Mouse (Mus musculus) liver, embryonic 12.5 days (tissue): Measurements from ENCODE around the gene L3mbtl1. TPM values are rescaled to one million over a fixed set of nuclear protein-coding genes. Genes with fewer than 3 reads are reported as not detected.

Source experiments
- ATAC-seq: fragments of 200-750 bp; cut with Nextera tagmentation; 2 replicates; pipeline ENCODE4 v1.8.0; 2017; ENCODE audit warnings: moderate number of reproducible peaks, mild to moderate bottlenecking, moderate library complexity
- H3K27ac ChIP-seq: fragments of 300-500 bp; sonication (generic); 2 replicates; pipeline ENCODE4 v1.5.1; 2016; ENCODE audit warnings: mild to moderate bottlenecking
- H3K27me3 ChIP-seq: fragments of 300-500 bp; sonication (generic); replicated peaks from 2 replicates; pipeline ENCODE4 v1.6.1; 2016; ENCODE audit warnings: mild to moderate bottlenecking, moderate library complexity
- H3K36me3 ChIP-seq: fragments of 300-500 bp; sonication (generic); 2 replicates; pipeline ENCODE4 v1.6.1; 2016; ENCODE audit warnings: mild to moderate bottlenecking, moderate library complexity
- H3K4me1 ChIP-seq: fragments of 300-500 bp; sonication (generic); 2 replicates; pipeline ENCODE4 v1.6.1; 2016
- H3K4me2 ChIP-seq: fragments of 300-500 bp; sonication (generic); 2 replicates; pipeline ENCODE4 v1.6.1; 2016; ENCODE audit warnings: mild to moderate bottlenecking, moderate library complexity
- H3K4me3 ChIP-seq: fragments of 300-500 bp; sonication (generic); 2 replicates; pipeline ENCODE4 v1.5.1; 2016; ENCODE audit warnings: mild to moderate bottlenecking, moderate library complexity
- H3K9ac ChIP-seq: fragments of 300-500 bp; sonication (generic); 2 replicates; pipeline ENCODE4 v1.6.1; 2016; ENCODE audit warnings: mild to moderate bottlenecking, moderate library complexity
- H3K9me3 ChIP-seq: fragments of 300-500 bp; sonication (generic); replicated peaks from 2 replicates; pipeline ENCODE4 v1.6.1; 2016; ENCODE audit warnings: mild to moderate bottlenecking, moderate library complexity
- whole genome bisulfite sequencing: fragments of 180-500 bp; shearing (Covaris S2); methylation state at CpG from one replicate; pipeline ENCODE4 v1.1.7; 2016; ENCODE audit not compliant: insufficient replicate concordance; 5-methylcytosine and 5-hydroxymethylcytosine counted together
- polyA plus RNA-seq: library from polyadenylated mRNA; unstranded; fragments of >200 nt; fragmentation: Nextera tagmentation; extraction: Ambion mirVana; gene quantifications from 2 replicates; pipeline ENCODE4 v1.2.1, GENCODE M21; 2016

L3mbtl1 gene
- polyA plus RNA-seq, 1 experiment from 2014 or later: 0.06 TPM

- H3K36me3 ChIP-seq: peaks cover 7% of the 10 kb centered on the region
- no peaks in the 10 kb centered on the region for H3K27me3 ChIP-seq
- H3K4me2 ChIP-seq: no peak overlapping the region
- 0 out of 2 replicates have a peak overlapping the region, but pooled peaks have one; percentile 27 for H3K9ac ChIP-seq
- WGBS: 34% methylated on average over 3 of the region's 3 CpGs
- H3K9me3 ChIP-seq: no peaks in the 10 kb centered on the region
- no peak for ATAC-seq
- peak overlapping the region; percentile 23; the same call in 1 of the 2 replicates for H3K27ac ChIP-seq
- H3K4me3 ChIP-seq: no peak overlapping the region
- peaks cover 34% of the 10 kb centered on the region for H3K4me1 ChIP-seq
These were observed 15.2 kb upstream of the L3mbtl1 start for GRCm38 (mm10) chr2:162927918-162928585.

- H3K4me1 ChIP-seq: peaks cover 41% of the 10 kb centered on the region
- peaks cover 23% of the 10 kb centered on the region for H3K36me3 ChIP-seq
- H3K27ac ChIP-seq: no peak overlapping the region
- 60% methylated on average over 3 of the region's 3 CpGs for WGBS
- H3K9ac ChIP-seq: no peak overlapping the region
- no peaks in the 10 kb centered on the region for H3K27me3 ChIP-seq
- no peaks in the 10 kb centered on the region for H3K9me3 ChIP-seq
- no peak for ATAC-seq
- H3K4me2 ChIP-seq: peak overlapping the region; percentile 88
- H3K4me3 ChIP-seq: no peak overlapping the region
These were observed 13.6 kb upstream of the L3mbtl1 start for GRCm38 (mm10) chr2:162929704-162930103.

GRCm38 (mm10) chr2:162930516-162931122, 12.7 kb upstream of the L3mbtl1 start:
- Histone ChIP-seq H3K27me3 (no peaks in the 10 kb centered on the region), H3K36me3 (peaks cover 32% of the 10 kb centered on the region), H3K4me2 (peak overlapping the region; percentile 88), H3K4me3 (peak overlapping the region; percentile 88), H3K4me1 (peaks cover 41% of the 10 kb centered on the region), H3K9me3 (no peaks in the 10 kb centered on the region), H3K27ac (peak overlapping the region; percentile 90), H3K9ac (peak overlapping the region; percentile 97)
- peak; percentile 11 for ATAC-seq
- WGBS: 1% methylated on average over 18 of the region's 18 CpGs

GRCm38 (mm10) chr2:162931123-162931673, 12.1 kb upstream of the L3mbtl1 start, which contains the start of gene Srsf6:
Gene Srsf6, plus strand, starts transcription at chr2:162931528.
- Histone ChIP-seq H3K27me3 (no peaks in the 10 kb centered on the region), H3K36me3 (peaks cover 38% of the 10 kb centered on the region), H3K4me2 (peak within 1 kb of the TSS; percentile 88), H3K27ac (peak within 1 kb of the TSS; percentile 90), H3K9me3 (no peaks in the 10 kb centered on the region), H3K4me1 (peaks cover 41% of the 10 kb centered on the region), H3K4me3 (peak within 1 kb of the TSS; percentile 88), H3K9ac (peak within 1 kb of the TSS; percentile 97)
- ATAC-seq: peak; percentile 91
- under 1% methylated on average over 62 of the region's 68 CpGs for WGBS

GRCm38 (mm10) chr2:162931674-162932650, 11.3 kb upstream of the L3mbtl1 start:
- H3K27ac ChIP-seq: peak overlapping the region; percentile 90
- H3K4me1 ChIP-seq: peaks cover 41% of the 10 kb centered on the region
- H3K4me3 ChIP-seq: peak overlapping the region; percentile 88
- H3K9me3 ChIP-seq: no peaks in the 10 kb centered on the region
- H3K36me3 ChIP-seq: peaks cover 46% of the 10 kb centered on the region
- peak overlapping the region; percentile 88 for H3K4me2 ChIP-seq
- peak; percentile 61 for ATAC-seq
- peak overlapping the region; percentile 97 for H3K9ac ChIP-seq
- under 1% methylated on average over 91 of the region's 103 CpGs for WGBS
- no peaks in the 10 kb centered on the region for H3K27me3 ChIP-seq

- no peaks in the 10 kb centered on the region for H3K9me3 ChIP-seq
- H3K4me2 ChIP-seq: peak overlapping the region; percentile 88
- peak overlapping the region; percentile 88 for H3K4me3 ChIP-seq
- peaks cover 52% of the 10 kb centered on the region for H3K36me3 ChIP-seq
- no peak for ATAC-seq
- H3K27me3 ChIP-seq: no peaks in the 10 kb centered on the region
- 53% methylated on average over 4 of the region's 4 CpGs for WGBS
- peak overlapping the region; percentile 90 for H3K27ac ChIP-seq
- H3K9ac ChIP-seq: peak overlapping the region; percentile 97
- H3K4me1 ChIP-seq: peaks cover 39% of the 10 kb centered on the region
These were observed 10.6 kb upstream of the L3mbtl1 start for GRCm38 (mm10) chr2:162932706-162933105.

- H3K27me3 ChIP-seq: no peaks in the 10 kb centered on the region
- H3K4me2 ChIP-seq: no peak overlapping the region
- no peak for ATAC-seq
- H3K36me3 ChIP-seq: peaks cover 69% of the 10 kb centered on the region
- WGBS: 89% methylated on average over 19 of the region's 19 CpGs
- no peak overlapping the region for H3K9ac ChIP-seq
- H3K4me3 ChIP-seq: no peak overlapping the region
- H3K27ac ChIP-seq: no peak overlapping the region
- peaks cover 27% of the 10 kb centered on the region for H3K4me1 ChIP-seq
- no peaks in the 10 kb centered on the region for H3K9me3 ChIP-seq
These were observed 8.9 kb upstream of the L3mbtl1 start for GRCm38 (mm10) chr2:162934421-162934820.

GRCm38 (mm10) chr2:162935700-162936099, 7.6 kb upstream of the L3mbtl1 start:
- Histone ChIP-seq H3K36me3 (peaks cover 82% of the 10 kb centered on the region), H3K9ac (no peak overlapping the region), H3K4me1 (peaks cover 14% of the 10 kb centered on the region), H3K4me3 (no peak overlapping the region), H3K27me3 (peaks cover 3% of the 10 kb centered on the region; the same call in 1 of the 2 replicates), H3K9me3 (no peaks in the 10 kb centered on the region), H3K4me2 (no peak overlapping the region), H3K27ac (no peak overlapping the region)
- ATAC-seq: no peak
- 89% methylated on average over 3 of the region's 3 CpGs for WGBS

- 61% methylated on average over 1 of the region's 1 CpGs for WGBS
- no peak overlapping the region for H3K4me2 ChIP-seq
These were observed 3.7 kb upstream of the L3mbtl1 start for GRCm38 (mm10) chr2:162939562-162939961.

GRCm38 (mm10) chr2:162943931-162944330, 659 bp downstream of the L3mbtl1 start:
- H3K9me3 ChIP-seq: no peaks in the 10 kb centered on the region
- H3K9ac ChIP-seq: no peak overlapping the region
- peaks cover 43% of the 10 kb centered on the region for H3K27me3 ChIP-seq
- H3K36me3 ChIP-seq: peaks cover 18% of the 10 kb centered on the region
- peak overlapping the region; percentile 54 for H3K4me3 ChIP-seq
- H3K27ac ChIP-seq: no peak overlapping the region
- no peak for ATAC-seq
- WGBS: 5% methylated on average over 11 of the region's 11 CpGs
- peak overlapping the region; percentile 73 for H3K4me2 ChIP-seq
- peaks cover 29% of the 10 kb centered on the region for H3K4me1 ChIP-seq

More at GRCm38 (mm10) chr2:162939562-162939961, 3.7 kb upstream of the L3mbtl1 start:
- no peaks in the 10 kb centered on the region for H3K9me3 ChIP-seq
- H3K9ac ChIP-seq: no peak overlapping the region
- peaks cover 40% of the 10 kb centered on the region for H3K27me3 ChIP-seq
- H3K4me3 ChIP-seq: no peak overlapping the region
- H3K36me3 ChIP-seq: peaks cover 61% of the 10 kb centered on the region
- ATAC-seq: no peak
- peaks cover 10% of the 10 kb centered on the region for H3K4me1 ChIP-seq
- no peak overlapping the region for H3K27ac ChIP-seq

- H3K4me3 ChIP-seq: no peak overlapping the region
- no peak overlapping the region for H3K27ac ChIP-seq
- 67% methylated on average over 5 of the region's 5 CpGs for WGBS
- no peak overlapping the region for H3K9ac ChIP-seq
- H3K9me3 ChIP-seq: no peaks in the 10 kb centered on the region
- H3K27me3 ChIP-seq: peaks cover 27% of the 10 kb centered on the region
- no peaks in the 10 kb centered on the region for H3K36me3 ChIP-seq
- peaks cover 29% of the 10 kb centered on the region for H3K4me1 ChIP-seq
- ATAC-seq: no peak
- H3K4me2 ChIP-seq: no peak overlapping the region
These were observed 3.7 kb downstream of the L3mbtl1 start for GRCm38 (mm10) chr2:162946964-162947363.
